Mouse (Mus musculus): ENCODE results near the gene Plcd4. TPM values are rescaled to one million over a fixed set of nuclear protein-coding genes. Genes with fewer than 3 reads are reported as not detected.

Plcd4 gene
- total RNA-seq, 2 experiments from 2014 or later, result 72.7 to 76.3 TPM

- intact Hi-C loops (cut with DNase I; ENCODE audit: low total_unique reads), result no loop called here
- DNase-seq, result peak; percentile 11
Observed at GRCm38 (mm10) chr1:74587233-74587772, 44.6 kb downstream of the Plcd4 start.

GRCm38 (mm10) chr1:74587773-74588445, 45.2 kb downstream of the Plcd4 start, which contains the start of the genes Zfp142 and Bcs1l:
Gene Zfp142, minus strand, starts transcription at chr1:74588246.
Gene Bcs1l, plus strand, starts transcription at chr1:74588289.
- DNase-seq, result peak; percentile 99
- intact Hi-C loops (cut with DNase I; ENCODE audit: low total_unique reads), result no loop called here

GRCm38 (mm10) chr1:74594434-74594833, 51.7 kb downstream of the Plcd4 start:
- DNase-seq, result no peak
- intact Hi-C loops (cut with DNase I; ENCODE audit: low total_unique reads), result loop anchor here (10.0 kb wide), 1 partner anchor 90 kb away; the partner anchor contains the start of gene Cnot9

DNA sequence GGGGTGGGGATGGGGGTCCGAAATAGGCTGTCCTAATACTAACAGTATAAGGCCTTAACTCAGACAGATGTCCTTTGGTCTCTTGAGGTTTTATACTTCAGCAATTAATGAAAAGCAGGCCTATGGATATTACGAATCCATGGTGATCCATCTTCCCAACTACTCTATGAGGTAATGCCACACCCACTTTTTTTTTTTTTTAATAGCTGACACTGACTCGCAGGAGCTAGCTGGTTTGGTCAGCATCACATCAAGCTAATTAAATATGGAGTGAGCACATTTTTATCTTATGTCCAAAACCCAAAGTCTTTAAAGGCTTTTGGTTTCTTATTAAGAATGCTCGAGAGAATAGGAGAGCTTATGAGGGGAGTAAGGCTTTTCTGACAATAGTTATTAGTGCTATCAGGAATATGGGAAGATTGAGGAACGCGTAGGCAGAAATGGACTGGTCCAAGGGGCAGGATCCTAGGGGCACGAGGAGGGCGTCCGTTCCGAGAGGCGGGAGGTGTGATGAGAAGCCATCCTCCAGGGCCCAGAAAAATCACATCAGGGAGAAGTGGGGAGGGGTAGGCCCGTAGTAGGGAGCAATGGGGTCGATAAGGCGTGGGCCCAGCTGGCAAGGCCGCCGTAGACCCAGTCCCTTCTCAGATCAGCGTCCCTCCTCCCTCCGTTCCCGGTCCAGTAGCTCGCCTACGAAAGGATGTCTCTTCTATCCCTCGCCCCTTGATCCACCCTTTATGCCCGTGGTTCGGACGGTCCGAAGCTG, 58.0 kb downstream of the Plcd4 start:
- intact Hi-C loops (cut with DNase I; ENCODE audit: low total_unique reads), result no loop called here

GRCm38 (mm10) chr1:74601267-74601962, 58.7 kb downstream of the Plcd4 start, which contains the start of the genes Rnf25 and Stk36:
Gene Rnf25, minus strand, starts transcription at chr1:74601397.
Gene Stk36, plus strand, starts transcription at chr1:74601445.
- peak; percentile 87 for DNase-seq
- intact Hi-C loops (cut with DNase I; ENCODE audit: low total_unique reads), result no loop called here

More for the DNA sequence above, 58.0 kb downstream of the Plcd4 start:
- no peak for DNase-seq

Small RNAs within 50 kb of the gene (microRNA-seq; reads per million reads assigned to microRNA genes)
- gene Gm25035, result 0 reads per million in 2 experiments

Other genes starting within 250 kb of the Plcd4 start
- gene Tmbim1, start 237.3 kb upstream of the Plcd4 start, total RNA-seq (2021), result 10 to 100 TPM; 32.4 to 39.8 TPM
- gene Catip, start 180.8 kb upstream of the Plcd4 start, total RNA-seq (2021), result under 1 TPM; 0.10 to 0.20 TPM
- gene Slc11a1, start 167.7 kb upstream of the Plcd4 start, total RNA-seq (2021), result 1 to 10 TPM; 2.5 to 4.5 TPM
- gene Ctdsp1, start 151.4 kb upstream of the Plcd4 start, total RNA-seq (2021), result 10 to 100 TPM; 88.2 to 88.5 TPM
- under 1 TPM; 0.27 TPM for gene Vil1, start 133.5 kb upstream of the Plcd4 start, total RNA-seq (2021)
- gene Cnot9, start 36.8 kb upstream of the Plcd4 start, total RNA-seq (2021), result 10 to 100 TPM; 10.5 to 12.5 TPM
- 10 to 100 TPM in 1 of 2 experiments, 1 to 10 TPM in 1; 6.6 to 10.6 TPM for gene Usp37, start 1.4 kb downstream of the Plcd4 start, total RNA-seq (2021)
- 1 to 10 TPM; 7.7 to 8.5 TPM for gene Zfp142, start 45.4 kb downstream of the Plcd4 start, total RNA-seq (2021)
- 10 to 100 TPM; 13.1 to 16.8 TPM for gene Bcs1l, start 45.4 kb downstream of the Plcd4 start, total RNA-seq (2021)
- gene Rnf25, start 58.5 kb downstream of the Plcd4 start, total RNA-seq (2021), result 10 to 100 TPM; 14.6 to 16.1 TPM
- gene Stk36, start 58.6 kb downstream of the Plcd4 start, total RNA-seq (2021), result 1 to 10 TPM; 1.0 to 1.8 TPM
- gene Ttll4, start 118.9 kb downstream of the Plcd4 start, total RNA-seq (2021), result 10 to 100 TPM in 1 of 2 experiments, 1 to 10 TPM in 1; 9.1 to 10.5 TPM
- gene Cyp27a1, start 170.7 kb downstream of the Plcd4 start, total RNA-seq (2021), result 10 to 100 TPM in 1 of 2 experiments, 1 to 10 TPM in 1; 9.9 to 22.2 TPM
- gene Prkag3, start 206.3 kb downstream of the Plcd4 start, total RNA-seq (2021), result 100 to 1,000 TPM in 1 of 2 experiments, 10 to 100 TPM in 1; 76.2 to 109 TPM
- gene Wnt6, start 229.0 kb downstream of the Plcd4 start, total RNA-seq (2021), result 1 to 10 TPM in 1 of 2 experiments, under 1 TPM in 1; 0.49 to 1.7 TPM
- under 1 TPM in 1 of 2 experiments, not detected in 1; 0.10 TPM for gene Wnt10a, start 248.6 kb downstream of the Plcd4 start, total RNA-seq (2021)